Mouse (Mus musculus) brain, embryonic 14.5 days (tissue): ENCODE results near the gene Mblac2. TPM values are rescaled to one million over a fixed set of nuclear protein-coding genes. Genes with fewer than 3 reads are reported as not detected.
A peak's percentile ranks its signal among the peaks of the same experiment; 100 is the strongest.

ENCODE experiments used
- DNase-seq: peaks from one replicate; pipeline ENCODE4 v3.0.0-alpha.2; 2011; ENCODE audit warnings: low read depth
- CTCF ChIP-seq: fragments of 200-500 bp; IDR thresholded peaks from 2 replicates; pipeline ENCODE4 v1.5.1; 2012; ENCODE audit warnings: inconsistent platforms, mild to moderate bottlenecking, moderate library complexity, borderline replicate concordance; ENCODE audit not compliant: insufficient read depth, insufficient read length; ENCODE audit errors: extremely low read depth
- POLR2A ChIP-seq: fragments of 200-500 bp; IDR thresholded peaks from 2 replicates; pipeline ENCODE4 v1.6.1; 2012; ENCODE audit warnings: mild to moderate bottlenecking, inconsistent platforms, borderline replicate concordance; ENCODE audit not compliant: poor library complexity, insufficient read depth, insufficient read length, severe bottlenecking; ENCODE audit errors: extremely low read depth
- polyA plus RNA-seq: library from polyadenylated mRNA; depleted of rRNA; stranded (reverse); fragments of >200 nt; gene quantifications from 2 replicates; pipeline ENCODE4 v1.2.3, GENCODE M21; 2012

Gene Mblac2
- polyA plus RNA-seq, 1 experiment: 14.7 TPM

DNA sequence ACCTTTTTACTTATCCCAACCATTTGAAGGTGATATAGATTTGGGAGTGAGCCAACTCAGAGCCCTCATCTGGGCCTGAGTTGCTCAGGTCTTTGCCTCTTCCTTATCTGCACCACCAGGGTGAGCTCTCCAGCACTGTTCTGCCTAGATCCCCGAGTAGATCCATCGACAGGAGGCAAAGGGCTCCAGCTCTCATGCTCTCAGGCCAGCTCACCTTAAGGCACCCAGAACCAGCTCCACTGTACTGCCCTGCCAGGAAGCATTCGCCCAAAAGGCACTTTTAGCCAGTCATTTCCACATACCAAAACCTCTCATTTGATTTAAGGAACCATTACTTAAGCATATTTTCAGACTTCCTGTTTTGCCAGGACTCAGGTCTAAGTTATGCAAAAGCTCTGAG lies 29.8 kb downstream of the Mblac2 start:
- DNase-seq: no peak
- TF ChIP-seq POLR2A (no peak), CTCF (no peak)

DNA sequence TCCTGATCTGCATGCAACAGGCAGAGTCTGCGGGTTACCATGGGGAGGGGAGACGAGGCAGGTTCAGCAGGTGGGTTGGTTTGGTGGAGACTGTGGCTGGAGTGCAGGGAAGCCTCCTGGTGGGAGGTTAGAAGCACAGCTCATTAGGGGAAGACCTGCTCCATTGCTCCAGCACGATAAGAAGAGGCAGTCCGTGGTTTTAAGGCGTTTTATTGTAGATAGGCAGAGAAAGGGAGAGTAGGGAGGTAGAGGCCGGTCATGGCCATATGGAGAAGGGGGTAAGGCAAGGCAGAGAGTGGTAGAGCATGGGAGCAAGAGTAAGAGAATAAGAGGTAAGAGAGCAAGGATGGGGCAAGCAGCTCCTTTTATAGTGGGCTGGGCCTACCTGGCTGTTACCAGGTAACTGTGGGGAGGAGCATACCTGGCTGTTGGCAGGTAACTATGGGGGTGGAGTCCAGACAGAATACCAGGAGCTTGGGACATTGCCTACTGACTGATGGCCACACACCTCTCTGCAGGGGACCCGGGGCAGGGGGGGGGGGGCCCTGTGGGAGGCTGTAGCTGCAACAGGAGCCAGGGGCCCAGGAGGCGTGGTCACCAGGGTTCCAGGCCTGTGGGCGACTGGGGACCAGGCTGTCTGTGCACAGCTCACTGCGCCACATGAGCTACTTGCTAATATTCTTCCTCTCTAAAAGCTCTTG lies 32.4 kb downstream of the Mblac2 start:
- TF ChIP-seq POLR2A (no peak), CTCF (no peak)
- DNase-seq: no peak

DNA sequence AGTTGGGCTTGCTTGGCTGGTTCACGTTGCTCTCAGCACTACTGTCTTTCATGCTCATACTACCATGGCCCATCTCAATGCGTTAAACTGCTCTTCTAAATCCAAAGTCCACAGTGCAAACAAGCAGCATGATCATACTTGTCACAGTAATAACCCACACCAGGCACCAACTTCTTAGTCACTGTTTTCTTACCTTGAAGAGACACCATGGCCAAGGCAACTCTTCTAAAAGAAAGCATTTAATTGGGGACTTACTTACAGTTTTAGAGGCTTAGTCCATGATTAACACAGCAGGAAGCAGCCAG lies 32.9 kb downstream of the Mblac2 start:
- TF ChIP-seq POLR2A: no peak
- TF ChIP-seq CTCF: no peak
- no peak for DNase-seq

DNA sequence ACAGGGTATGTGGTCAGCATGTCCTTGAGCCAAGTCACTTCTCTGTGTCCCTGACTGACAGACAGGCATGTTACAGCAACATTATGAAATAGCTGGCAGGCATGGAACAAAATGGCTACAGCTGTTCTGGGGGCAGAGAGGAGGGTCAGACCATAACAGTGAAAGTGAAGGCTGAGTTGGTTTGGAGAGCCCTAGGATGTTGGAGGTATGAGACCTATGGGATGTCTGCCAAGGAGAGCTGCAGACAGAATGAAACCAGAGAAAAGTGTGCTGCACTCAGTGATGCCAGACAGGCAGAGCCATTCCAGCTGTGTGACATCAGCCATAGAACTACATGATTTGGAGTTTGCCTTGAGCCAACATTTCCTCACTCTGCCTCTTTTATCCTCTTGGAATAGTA lies 43.7 kb downstream of the Mblac2 start:
- TF ChIP-seq POLR2A: no peak
- no peak for TF ChIP-seq CTCF
- DNase-seq: no peak

DNA sequence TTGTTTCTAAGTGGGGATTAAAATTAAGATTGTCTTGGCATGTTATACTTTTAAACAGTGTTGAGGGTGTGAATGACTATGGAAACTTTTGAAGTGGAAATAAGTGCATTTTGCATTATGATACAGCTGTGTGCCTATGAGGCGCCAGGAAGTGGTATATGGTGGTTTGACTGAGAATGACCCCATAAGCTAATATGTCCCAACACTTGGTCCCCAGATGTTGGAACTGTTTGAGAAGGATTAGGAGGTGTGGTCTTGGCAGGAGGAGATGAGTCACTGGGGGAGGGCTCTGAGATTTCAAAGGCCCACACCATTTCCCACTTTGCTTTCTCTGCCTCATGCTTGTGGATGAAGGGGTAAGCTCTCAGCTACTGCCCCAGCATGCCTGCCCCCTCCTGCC lies 44.2 kb downstream of the Mblac2 start:
- TF ChIP-seq POLR2A (no peak), CTCF (no peak)
- DNase-seq: no peak

DNA sequence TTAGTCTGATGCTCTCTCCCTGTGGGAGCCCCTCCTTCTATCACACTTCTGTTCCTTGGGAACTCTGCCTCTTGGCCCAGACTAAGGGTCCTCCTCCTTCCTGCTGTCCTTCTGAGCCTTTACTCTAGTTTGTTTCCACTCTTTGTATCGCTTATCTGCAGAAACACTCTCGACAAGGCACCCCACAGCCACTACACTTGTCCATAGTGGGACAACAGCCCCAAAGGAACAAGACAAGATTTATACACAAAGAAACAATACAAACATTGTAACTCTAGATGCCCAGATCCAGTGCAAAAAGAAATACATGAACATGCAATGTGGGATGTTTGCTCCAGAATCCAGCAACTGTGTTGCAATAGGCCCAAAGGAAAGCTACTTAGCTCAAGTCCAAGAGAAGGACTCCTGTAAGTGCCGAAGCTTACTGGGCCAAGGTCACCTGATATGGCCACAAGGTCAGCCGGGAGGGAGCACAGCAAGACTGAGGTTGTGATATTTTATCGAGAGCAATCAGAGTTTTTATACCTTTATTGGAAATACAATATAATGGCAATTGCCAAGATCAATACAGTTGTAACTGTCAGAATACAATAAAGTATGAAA lies 46.0 kb downstream of the Mblac2 start:
- TF ChIP-seq POLR2A (no peak), CTCF (no peak)
- DNase-seq: no peak

DNA sequence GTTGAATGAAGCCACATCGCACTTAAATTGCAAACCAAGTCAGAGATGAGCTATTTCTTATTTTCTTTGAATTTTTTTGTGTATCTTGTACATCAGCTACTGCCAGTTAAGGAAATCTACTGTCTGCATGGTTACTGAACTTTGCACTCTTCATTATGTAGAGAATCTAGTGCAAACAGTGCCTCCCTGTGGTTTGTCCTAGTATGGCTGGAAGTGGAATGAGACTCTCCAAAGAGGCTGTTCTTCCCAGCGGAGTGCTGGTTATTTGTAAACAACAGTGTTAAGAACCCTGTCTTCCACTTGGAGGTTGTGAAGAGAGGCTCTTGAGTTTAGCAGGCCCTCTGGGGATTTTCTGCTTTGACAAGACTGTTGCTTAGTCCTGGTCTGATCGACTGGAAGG lies 49.2 kb downstream of the Mblac2 start:
- TF ChIP-seq CTCF (peak; percentile 53; the same call in 1 of the 2 replicates), POLR2A (no peak)
- DNase-seq: peak; percentile 64

DNA sequence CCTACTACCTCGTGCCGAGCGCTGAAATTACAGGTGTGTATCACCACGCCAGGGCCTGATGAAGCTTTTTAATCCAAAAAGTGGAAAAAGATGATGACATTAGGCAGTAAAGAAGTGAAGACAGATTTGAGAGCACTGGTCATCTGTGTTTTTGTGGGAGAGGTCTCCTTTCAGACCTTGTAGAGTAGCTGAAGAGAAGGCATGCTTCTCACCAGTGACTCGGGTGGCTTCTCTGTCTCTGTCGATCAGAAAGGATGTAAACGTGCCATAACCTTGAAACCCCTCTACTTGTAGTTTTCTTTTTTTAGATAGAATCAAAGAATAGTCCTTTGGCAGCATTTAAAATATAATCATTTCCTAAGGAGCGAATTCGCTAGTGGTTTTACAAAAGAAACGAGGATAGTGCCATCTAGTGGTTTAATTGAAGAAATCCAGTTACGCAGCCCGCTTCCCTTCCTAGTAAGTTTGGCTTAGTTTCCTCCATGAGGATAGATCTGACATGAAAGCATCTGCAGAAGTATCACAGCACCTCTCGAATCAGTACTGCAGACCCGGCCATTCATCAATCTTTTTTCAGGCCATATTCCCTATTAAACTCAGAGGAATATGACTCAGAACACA lies 50.5 kb downstream of the Mblac2 start:
- DNase-seq: peak; percentile 87
- TF ChIP-seq POLR2A (no peak), CTCF (peak; percentile 53)

DNA sequence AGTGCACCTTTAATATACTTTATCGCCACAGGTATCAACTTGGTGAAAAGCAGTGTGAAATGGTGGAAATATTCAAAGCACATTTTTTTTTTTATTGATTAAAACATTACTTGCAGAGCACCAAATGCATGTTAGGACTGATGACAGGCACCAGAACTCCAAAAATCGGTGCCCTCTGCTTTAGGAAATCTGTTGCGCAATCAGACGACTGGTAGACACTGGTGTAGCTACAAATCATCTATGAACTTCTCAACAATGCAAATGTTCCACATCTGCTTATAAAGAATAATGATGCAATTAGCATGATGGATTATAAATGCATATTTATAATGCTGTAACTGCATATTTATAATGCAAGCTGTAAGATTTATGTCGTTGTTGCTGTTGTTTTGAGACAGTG lies 53.0 kb downstream of the Mblac2 start:
- TF ChIP-seq CTCF: no peak
- no peak for DNase-seq

DNA sequence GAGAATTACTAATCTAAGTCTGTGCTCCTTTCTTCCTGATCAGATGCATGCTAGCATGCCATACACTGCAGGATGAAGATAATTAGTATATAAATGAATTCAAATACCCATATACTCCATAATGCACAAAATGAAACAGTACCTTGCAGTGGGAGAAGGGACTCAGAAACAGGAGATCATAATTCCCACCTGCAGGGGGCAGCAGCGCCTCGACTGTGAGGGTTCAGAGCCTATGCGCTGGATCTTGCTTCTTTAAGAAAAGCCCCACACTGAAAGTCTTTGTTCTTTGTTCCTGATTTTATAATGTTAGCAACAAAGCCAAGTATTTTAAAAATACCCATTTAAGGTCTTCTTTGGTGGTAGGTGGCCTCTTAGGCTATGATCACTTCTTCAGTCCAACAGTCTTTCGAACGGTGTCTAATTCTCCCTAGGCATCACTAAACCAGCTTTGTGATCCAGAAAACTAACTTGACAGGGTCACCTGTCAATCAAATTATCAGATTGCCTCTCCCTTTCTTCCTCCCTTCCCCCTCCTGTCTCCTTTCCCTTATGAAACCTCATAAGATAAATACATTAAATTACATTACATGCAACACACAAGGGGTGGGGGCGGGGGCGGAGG lies 56.0 kb downstream of the Mblac2 start:
- DNase-seq: peak; percentile 89
- TF ChIP-seq POLR2A (no peak), CTCF (peak; percentile 75)

DNA sequence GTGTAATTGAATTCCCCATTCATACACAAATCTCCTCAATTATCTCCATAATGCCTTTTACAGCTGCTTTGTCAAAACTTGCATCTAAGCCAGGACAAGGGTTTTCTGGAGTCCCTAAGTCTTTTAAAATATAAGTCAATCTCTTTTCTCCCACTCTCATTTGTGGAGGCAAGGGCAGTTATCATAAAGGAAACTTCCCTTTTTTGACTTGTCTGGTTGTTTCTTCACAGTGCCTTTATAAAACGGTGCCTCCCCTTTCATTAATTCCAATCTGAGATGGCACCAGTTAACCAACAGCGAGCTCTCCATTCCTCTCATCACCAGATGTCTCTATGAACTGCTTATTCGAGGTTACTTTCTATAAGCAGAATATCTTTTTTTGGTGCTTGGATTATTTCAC lies 65.1 kb downstream of the Mblac2 start:
- no peak for TF ChIP-seq CTCF
- no peak for TF ChIP-seq POLR2A
- DNase-seq: no peak

DNA sequence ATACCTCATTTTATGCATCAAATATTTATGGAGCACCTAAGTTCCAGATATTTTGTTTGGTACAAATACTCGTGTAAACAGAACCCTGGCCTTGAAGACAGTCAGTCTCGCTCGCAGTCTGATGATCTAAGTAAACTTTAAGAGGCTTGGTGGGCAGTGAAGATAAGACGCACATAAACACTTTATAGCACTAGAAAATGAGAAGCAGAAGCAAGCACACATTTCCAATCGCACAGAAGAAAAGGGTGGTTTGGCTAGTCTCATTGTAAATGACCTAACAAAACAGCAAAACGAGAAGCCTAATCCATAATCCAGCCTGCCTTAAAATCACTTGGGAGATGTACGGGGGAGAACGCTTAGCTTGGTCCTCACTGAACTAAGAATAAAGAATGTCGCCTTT lies 71.3 kb downstream of the Mblac2 start:
- DNase-seq: no peak
- no peak for TF ChIP-seq CTCF

DNA sequence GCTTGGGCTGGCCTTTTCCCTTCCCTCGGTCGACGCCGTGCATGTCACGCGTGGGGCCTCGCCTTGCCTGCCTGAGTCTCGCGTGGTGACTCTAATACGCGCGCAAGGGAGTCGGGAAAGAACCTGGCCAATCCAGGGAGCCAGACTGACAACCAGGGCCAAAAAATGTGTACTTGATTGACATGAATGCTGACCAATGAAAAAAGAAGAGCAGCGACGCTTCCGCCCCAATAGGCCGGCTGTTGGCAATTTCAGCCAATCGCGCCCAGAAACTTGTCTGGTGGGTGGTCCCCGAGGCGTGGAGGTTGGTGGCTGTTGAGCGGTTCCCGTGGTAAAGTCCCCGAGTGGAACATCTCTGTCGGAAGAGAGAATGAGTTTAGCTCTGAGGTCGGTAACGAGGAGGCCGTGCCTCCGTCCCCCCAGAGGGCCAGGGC lies 71.8 kb downstream of the Mblac2 start, which contains the start of gene Cetn3:
TSS of gene Cetn3 (plus strand) at position 107 of the 434 bp plus-strand sequence.
- no peak for TF ChIP-seq CTCF
- TF ChIP-seq POLR2A: no peak; the same call in 1 of the 2 replicates
- DNase-seq: peak; percentile 99
